Mouse (Mus musculus) heart, adult 2 months (tissue): Measurements from ENCODE around the gene Numb.

Experiments
- CTCF ChIP-seq: fragments of 200-600 bp; IDR thresholded peaks from 2 replicates; pipeline ENCODE4 v1.8.1; 2022; ENCODE audit warnings: antibody characterized with exemption, mild to moderate bottlenecking, moderate library complexity
- EP300 ChIP-seq: fragments of 200-500 bp; IDR thresholded peaks from 2 replicates; pipeline ENCODE4 v1.6.1; 2011; ENCODE audit warnings: low read depth, low read length, control low read depth; ENCODE audit not compliant: insufficient read depth
- POLR2A ChIP-seq: fragments of 200-500 bp; IDR thresholded peaks from 2 replicates; pipeline ENCODE4 v1.6.1; 2011; ENCODE audit warnings: mild to moderate bottlenecking, low read depth, low read length, control low read depth; ENCODE audit not compliant: insufficient read depth

DNA sequence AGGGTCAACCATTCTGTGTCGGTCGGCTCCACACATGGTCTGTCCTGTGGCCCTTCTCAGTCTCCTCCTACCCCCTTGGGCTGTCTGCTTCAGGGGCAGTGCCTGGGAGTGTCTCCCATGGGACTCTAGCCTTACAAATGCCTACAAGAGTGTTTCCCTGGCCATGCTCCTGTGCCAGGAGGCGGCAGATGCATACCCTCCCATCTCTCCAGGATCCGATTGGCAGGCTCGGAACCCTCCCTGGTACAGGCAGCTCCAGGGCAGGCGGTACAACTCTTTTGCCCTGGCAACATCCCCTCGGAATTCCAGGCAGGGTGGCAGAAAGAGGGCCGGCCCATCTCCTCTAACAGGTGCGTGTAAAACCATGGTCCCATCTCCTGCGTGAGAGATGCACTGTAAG is 139.1 kb downstream of the Numb start:
- TF ChIP-seq POLR2A (no peak), CTCF (no peak), EP300 (no peak)
